Mouse (Mus musculus): ENCODE measurements at regions not wholly inside any gene's neighbourhood (a gene's known extent, or its start where the extent isn't known, plus 50 kb on each side); places are given as distances from the start of the nearest gene placed in this dataset.

DNA sequence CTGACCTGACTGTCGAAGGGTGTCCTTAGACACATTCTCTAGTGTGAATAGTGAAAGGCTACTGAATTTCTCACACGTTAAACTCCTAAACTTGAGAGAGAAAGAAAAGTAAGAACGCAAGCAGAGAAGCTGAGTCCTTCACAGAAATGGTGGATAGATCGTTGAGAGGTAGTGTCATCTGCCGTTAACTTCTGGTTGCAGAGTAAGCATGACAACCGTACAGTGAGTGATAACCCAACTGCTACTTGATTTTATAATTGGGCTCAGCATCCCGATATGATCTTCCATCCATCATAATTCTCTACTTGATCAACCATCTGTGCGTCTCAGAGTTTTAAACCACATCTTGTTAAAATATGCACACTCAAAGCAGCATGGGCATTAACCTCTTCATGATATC lies 63.3 kb upstream of the Dnah5 start:
- no peaks in the 10 kb centered on the region for H3K4me1 ChIP-seq (replicated peaks)
- 91% methylated on average over 8 of the region's 8 CpGs for WGBS
- H3K36me3 ChIP-seq = no peaks in the 10 kb centered on the region
- ATAC-seq (replicated peaks; ENCODE audit: insufficient number of reproducible peaks, insufficient read depth, low FRiP score, low read depth) = no peak
- no peak overlapping the region for H3K9ac ChIP-seq
- H3K4me3 ChIP-seq = no peak overlapping the region
- no peak overlapping the region for H3K27ac ChIP-seq
- H3K4me2 ChIP-seq = no peak overlapping the region
- no peaks in the 10 kb centered on the region for H3K27me3 ChIP-seq
- no peaks in the 10 kb centered on the region for H3K9me3 ChIP-seq (replicated peaks)

DNA sequence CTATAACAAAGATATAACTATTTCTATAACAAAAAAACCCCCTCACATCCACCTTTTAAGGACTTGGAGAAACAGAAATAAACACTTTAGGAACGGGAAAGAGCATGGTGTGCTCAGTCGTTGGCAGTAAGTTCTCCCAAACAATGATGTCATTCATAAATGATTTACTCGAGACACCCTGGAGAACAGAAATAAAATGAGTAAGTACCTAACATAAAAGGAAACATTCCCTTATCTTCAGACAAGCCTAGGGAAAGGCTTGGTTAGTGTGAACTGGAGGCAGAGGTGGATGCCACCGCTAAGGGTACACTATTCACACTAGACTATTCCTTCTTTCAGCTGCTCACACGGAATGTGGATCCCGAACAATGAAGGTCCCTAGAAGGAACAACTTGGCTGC lies 62.2 kb upstream of the Dnah5 start:
- no peak overlapping the region for H3K4me2 ChIP-seq
- no peak for ATAC-seq (replicated peaks; ENCODE audit: insufficient number of reproducible peaks, insufficient read depth, low FRiP score, low read depth)
- H3K4me1 ChIP-seq (replicated peaks) = no peaks in the 10 kb centered on the region
- no peaks in the 10 kb centered on the region for H3K27me3 ChIP-seq
- no peak overlapping the region for H3K4me3 ChIP-seq
- H3K36me3 ChIP-seq = no peaks in the 10 kb centered on the region
- no peak overlapping the region for H3K9ac ChIP-seq
- no peak overlapping the region for H3K27ac ChIP-seq
- WGBS = 45% methylated on average over 6 of the region's 6 CpGs
- no peaks in the 10 kb centered on the region for H3K9me3 ChIP-seq (replicated peaks)

DNA sequence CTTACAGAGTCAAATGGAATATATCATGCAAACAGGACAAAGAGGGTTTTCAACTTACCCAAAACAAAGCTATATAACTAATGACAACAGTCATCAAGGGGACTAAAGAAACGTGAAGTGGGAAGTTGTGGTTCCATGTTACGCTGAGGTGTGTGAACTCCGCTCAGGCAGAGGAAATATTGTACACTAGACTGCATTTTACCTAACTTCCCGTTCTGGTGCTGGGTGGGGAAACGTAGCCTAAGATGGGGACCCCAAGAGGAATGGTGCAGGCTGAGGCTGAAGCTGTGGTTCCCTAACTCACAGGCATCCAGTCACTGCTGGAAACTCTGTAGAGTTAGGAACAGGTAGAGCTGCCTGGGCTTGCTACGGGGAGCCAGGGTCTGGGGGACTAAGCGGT lies 59.3 kb upstream of the Dnah5 start:
- H3K9me3 ChIP-seq (replicated peaks) = no peaks in the 10 kb centered on the region
- 82% methylated on average over 7 of the region's 7 CpGs for WGBS
- no peaks in the 10 kb centered on the region for H3K27me3 ChIP-seq

DNA sequence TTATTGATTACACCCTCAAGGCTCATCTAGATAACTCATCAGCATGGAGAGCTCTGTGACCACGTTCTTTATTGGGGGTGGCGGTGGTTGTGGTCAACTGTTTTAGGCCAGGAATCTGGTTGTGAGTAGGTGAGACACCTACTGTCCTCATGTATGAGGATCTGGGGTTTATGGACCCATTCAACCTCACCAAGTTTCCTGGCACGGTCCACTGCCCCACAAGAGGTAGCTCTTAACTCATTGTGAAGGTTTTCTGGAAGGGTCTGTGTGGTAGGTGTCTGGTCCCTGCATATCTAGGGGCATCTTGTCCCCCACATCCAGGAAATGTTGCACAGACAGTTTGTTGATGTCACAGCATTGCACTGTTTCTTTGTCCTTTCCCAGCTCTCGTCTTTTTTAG lies 58.7 kb upstream of the Dnah5 start:
- Histone ChIP-seq H3K4me1 (replicated peaks) (no peaks in the 10 kb centered on the region), H3K9me3 (replicated peaks) (no peaks in the 10 kb centered on the region), H3K9ac (no peak overlapping the region), H3K27me3 (no peaks in the 10 kb centered on the region), H3K4me2 (no peak overlapping the region), H3K27ac (no peak overlapping the region), H3K4me3 (no peak overlapping the region), H3K36me3 (no peaks in the 10 kb centered on the region)
- WGBS = 84% methylated on average over 4 of the region's 4 CpGs
- ATAC-seq (replicated peaks; ENCODE audit: insufficient number of reproducible peaks, insufficient read depth, low FRiP score, low read depth) = no peak

More for the DNA sequence above, 59.3 kb upstream of the Dnah5 start:
- H3K4me2 ChIP-seq = no peak overlapping the region
- H3K4me1 ChIP-seq (replicated peaks) = no peaks in the 10 kb centered on the region
- no peak overlapping the region for H3K27ac ChIP-seq
- ATAC-seq (replicated peaks; ENCODE audit: insufficient number of reproducible peaks, insufficient read depth, low FRiP score, low read depth) = no peak
- H3K36me3 ChIP-seq = no peaks in the 10 kb centered on the region
- no peak overlapping the region for H3K4me3 ChIP-seq
- no peak overlapping the region for H3K9ac ChIP-seq

DNA sequence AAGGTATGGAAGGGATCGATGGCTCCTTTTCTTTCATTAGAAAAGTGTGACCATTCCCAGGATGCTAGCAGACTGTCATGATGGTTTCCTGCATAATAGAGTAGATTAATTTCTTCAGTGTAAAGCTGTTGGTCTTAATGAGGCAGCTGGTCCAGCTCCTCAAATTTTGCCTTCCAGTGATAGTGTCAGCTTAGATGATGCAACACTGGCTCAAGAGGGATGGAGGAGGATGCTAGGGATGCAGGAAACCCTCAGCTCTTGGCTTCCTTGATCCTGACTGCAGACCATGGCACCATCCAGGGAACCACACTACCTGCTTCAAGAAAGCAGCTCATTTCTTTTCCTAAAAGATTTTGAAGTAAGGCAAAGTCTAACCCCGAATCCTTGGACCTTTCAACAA lies 51.9 kb upstream of the Dnah5 start:
- no peak for ATAC-seq (replicated peaks; ENCODE audit: insufficient number of reproducible peaks, insufficient read depth, low FRiP score, low read depth)

More for the DNA sequence above, 51.9 kb upstream of the Dnah5 start:
- Histone ChIP-seq H3K4me3 (no peak overlapping the region), H3K4me1 (replicated peaks) (peaks cover 6% of the 10 kb centered on the region; the same call in 1 of the 2 replicates), H3K9me3 (replicated peaks) (no peaks in the 10 kb centered on the region), H3K36me3 (no peaks in the 10 kb centered on the region), H3K27me3 (0 out of 2 replicates have a peak, but pooled peaks cover 6% of the 10 kb centered on the region), H3K4me2 (no peak overlapping the region), H3K27ac (no peak overlapping the region), H3K9ac (no peak overlapping the region)
- 89% methylated on average over 2 of the region's 2 CpGs for WGBS

Measured in heart, embryonic 15.5 days (tissue).